Mouse (Mus musculus): ENCODE data around the gene Hecw1. TPM values are rescaled to one million over a fixed set of nuclear protein-coding genes. Genes with fewer than 3 reads are reported as not detected.

The Hecw1 gene
- not detected for total RNA-seq (2021)
- long read RNA-seq, experiment 1, result 0 reads
- long read RNA-seq, experiment 2, result 0 reads

GRCm38 (mm10) chr13:14522906-14523269 is at the start of gene Hecw1:
Gene Hecw1, minus strand, starts transcription at chr13:14523228.
- no peak for DNase-seq (ENCODE audit: low spot score in 2 of 2)

- DNase-seq (ENCODE audit: low spot score in 2 of 2), result no peak
Measured at GRCm38 (mm10) chr13:14561336-14561735, 38.3 kb upstream of the Hecw1 start.

- no peak for DNase-seq (ENCODE audit: low spot score in 2 of 2)
Measured at GRCm38 (mm10) chr13:14552628-14553027, 29.6 kb upstream of the Hecw1 start.

- no peak for DNase-seq (ENCODE audit: low spot score in 2 of 2)
Measured at GRCm38 (mm10) chr13:14542860-14543259, 19.8 kb upstream of the Hecw1 start.

GRCm38 (mm10) chr13:14522128-14522905 is 711 bp downstream of the Hecw1 start:
- DNase-seq (ENCODE audit: low spot score in 2 of 2), result no peak

GRCm38 (mm10) chr13:14521746-14522127 is 1.3 kb downstream of the Hecw1 start:
- no peak for DNase-seq (ENCODE audit: low spot score in 2 of 2)

GRCm38 (mm10) chr13:14519605-14520004 is 3.4 kb downstream of the Hecw1 start:
- DNase-seq (ENCODE audit: low spot score in 2 of 2), result no peak

GRCm38 (mm10) chr13:14517478-14517877 is 5.5 kb downstream of the Hecw1 start:
- no peak for DNase-seq (ENCODE audit: low spot score in 2 of 2)

GRCm38 (mm10) chr13:14515106-14515505 is 7.9 kb downstream of the Hecw1 start:
- DNase-seq (ENCODE audit: low spot score in 2 of 2), result no peak

GRCm38 (mm10) chr13:14513934-14514333 is 9.1 kb downstream of the Hecw1 start:
- DNase-seq (ENCODE audit: low spot score in 2 of 2), result no peak

- DNase-seq (ENCODE audit: low spot score in 2 of 2), result no peak
Measured at GRCm38 (mm10) chr13:14506765-14507164, 16.3 kb downstream of the Hecw1 start.

- DNase-seq (ENCODE audit: low spot score in 2 of 2), result no peak
Measured at GRCm38 (mm10) chr13:14500251-14500650, 22.8 kb downstream of the Hecw1 start.

GRCm38 (mm10) chr13:14498780-14499179 is 24.2 kb downstream of the Hecw1 start:
- no peak for DNase-seq (ENCODE audit: low spot score in 2 of 2)

GRCm38 (mm10) chr13:14496954-14497353 is 26.1 kb downstream of the Hecw1 start:
- DNase-seq (ENCODE audit: low spot score in 2 of 2), result no peak

- no peak for DNase-seq (ENCODE audit: low spot score in 2 of 2)
Measured at GRCm38 (mm10) chr13:14487812-14488211, 35.2 kb downstream of the Hecw1 start.

GRCm38 (mm10) chr13:14471121-14471520 is 51.9 kb downstream of the Hecw1 start:
- no peak for DNase-seq (ENCODE audit: low spot score in 2 of 2)

- no peak for DNase-seq (ENCODE audit: low spot score in 2 of 2)
Measured at GRCm38 (mm10) chr13:14467517-14467916, 55.5 kb downstream of the Hecw1 start.

GRCm38 (mm10) chr13:14461036-14461435 is 62.0 kb downstream of the Hecw1 start:
- DNase-seq (ENCODE audit: low spot score in 2 of 2), result no peak

- DNase-seq (ENCODE audit: low spot score in 2 of 2), result no peak
Measured at GRCm38 (mm10) chr13:14457043-14457442, 66.0 kb downstream of the Hecw1 start.

GRCm38 (mm10) chr13:14439540-14439939 is 83.5 kb downstream of the Hecw1 start:
- DNase-seq (ENCODE audit: low spot score in 2 of 2), result no peak

GRCm38 (mm10) chr13:14428845-14429553 is 94.0 kb downstream of the Hecw1 start:
- DNase-seq (ENCODE audit: low spot score in 2 of 2), result no peak

GRCm38 (mm10) chr13:14424836-14425235 is 98.2 kb downstream of the Hecw1 start:
- no peak for DNase-seq (ENCODE audit: low spot score in 2 of 2)

GRCm38 (mm10) chr13:14413405-14413804 is 109.6 kb downstream of the Hecw1 start:
- DNase-seq (ENCODE audit: low spot score in 2 of 2), result no peak
